Mouse (Mus musculus) hindbrain, embryonic 10.5 days (tissue): ENCODE data around the gene Glrx. TPM values are rescaled to one million over a fixed set of nuclear protein-coding genes. Genes with fewer than 3 reads are reported as not detected.

Experiments used
- DNase-seq: peaks from one replicate; pipeline ENCODE4 v3.0.0-alpha.2; 2017; ENCODE audit warnings: low spot score
- H3K27ac ChIP-seq: fragments of 300-500 bp; sonication (generic); 2 replicates; pipeline ENCODE4 v1.5.1; 2016; ENCODE audit warnings: mild to moderate bottlenecking, moderate library complexity
- H3K27me3 ChIP-seq: fragments of 300-500 bp; sonication (generic); 2 replicates; pipeline ENCODE4 v1.6.1; 2016; ENCODE audit warnings: mild to moderate bottlenecking; ENCODE audit not compliant: poor library complexity, insufficient read depth, severe bottlenecking
- H3K36me3 ChIP-seq: fragments of 300-500 bp; sonication (generic); 2 replicates; pipeline ENCODE4 v1.6.1; 2016; ENCODE audit warnings: mild to moderate bottlenecking, moderate library complexity
- H3K4me1 ChIP-seq: fragments of 300-500 bp; sonication (generic); replicated peaks from 2 replicates; pipeline ENCODE4 v1.6.1; 2016; ENCODE audit warnings: mild to moderate bottlenecking
- H3K4me3 ChIP-seq: fragments of 300-500 bp; sonication (generic); 2 replicates; pipeline ENCODE4 v1.5.1; 2016; ENCODE audit warnings: mild to moderate bottlenecking, moderate library complexity
- H3K9me3 ChIP-seq: fragments of 300-500 bp; sonication (generic); 2 replicates; pipeline ENCODE4 v1.6.1; 2016; ENCODE audit warnings: mild to moderate bottlenecking, moderate library complexity
- WGBS: fragments of 180-500 bp; shearing (Covaris S2); methylation state at CpG from one replicate; pipeline ENCODE4 v1.1.7; 2016; 5-methylcytosine and 5-hydroxymethylcytosine counted together
- polyA plus RNA-seq: library from polyadenylated mRNA; unstranded; fragments of >200 nt; fragmentation: Nextera tagmentation; extraction: Ambion mirVana; gene quantifications from 2 replicates; pipeline ENCODE4 v1.2.1, GENCODE M21; 2016

Glrx gene
- polyA plus RNA-seq, 1 experiment from 2014 or later: 38.4 TPM

GRCm38 (mm10) chr13:75877907-75878306 is 38.2 kb downstream of the Glrx start:
- DNase-seq: no peak
- Histone ChIP-seq H3K9me3 (no peaks in the 10 kb centered on the region), H3K4me3 (no peak overlapping the region), H3K27me3 (no peaks in the 10 kb centered on the region), H3K27ac (no peak overlapping the region), H3K36me3 (peaks cover 67% of the 10 kb centered on the region), H3K4me1 (no peaks in the 10 kb centered on the region)

GRCm38 (mm10) chr13:75879756-75880155 is 40.1 kb downstream of the Glrx start:
- Histone ChIP-seq H3K4me3 (no peak overlapping the region), H3K27me3 (no peaks in the 10 kb centered on the region), H3K4me1 (no peaks in the 10 kb centered on the region), H3K36me3 (peaks cover 65% of the 10 kb centered on the region), H3K9me3 (no peaks in the 10 kb centered on the region), H3K27ac (no peak overlapping the region)
- no peak for DNase-seq
- WGBS: 84% methylated on average over 3 of the region's 3 CpGs

- H3K27me3 ChIP-seq: no peaks in the 10 kb centered on the region
- H3K4me3 ChIP-seq: no peak overlapping the region
- H3K27ac ChIP-seq: no peak overlapping the region
- no peaks in the 10 kb centered on the region for H3K9me3 ChIP-seq
- no peaks in the 10 kb centered on the region for H3K4me1 ChIP-seq
- H3K36me3 ChIP-seq: peaks cover 67% of the 10 kb centered on the region
- 74% methylated on average over 2 of the region's 2 CpGs for WGBS
- DNase-seq: no peak
Observed at GRCm38 (mm10) chr13:75880501-75880900, 40.8 kb downstream of the Glrx start.

GRCm38 (mm10) chr13:75883792-75884191 is 44.1 kb downstream of the Glrx start:
- H3K27ac ChIP-seq: no peak overlapping the region
- DNase-seq: no peak
- 89% methylated on average over 3 of the region's 3 CpGs for WGBS
- H3K27me3 ChIP-seq: no peaks in the 10 kb centered on the region
- no peak overlapping the region for H3K4me3 ChIP-seq
- H3K36me3 ChIP-seq: peaks cover 68% of the 10 kb centered on the region
- peaks cover 10% of the 10 kb centered on the region for H3K9me3 ChIP-seq
- H3K4me1 ChIP-seq: no peaks in the 10 kb centered on the region

- no peak overlapping the region for H3K4me3 ChIP-seq
- H3K27ac ChIP-seq: no peak overlapping the region
- H3K9me3 ChIP-seq: peaks cover 2% of the 10 kb centered on the region; the same call in 1 of the 2 replicates
- no peak for DNase-seq
- H3K36me3 ChIP-seq: peaks cover 79% of the 10 kb centered on the region
- no peaks in the 10 kb centered on the region for H3K27me3 ChIP-seq
- WGBS: 93% methylated on average over 4 of the region's 4 CpGs
- no peaks in the 10 kb centered on the region for H3K4me1 ChIP-seq
Observed at GRCm38 (mm10) chr13:75891868-75892267, 52.2 kb downstream of the Glrx start.

- no peak for DNase-seq
- H3K4me3 ChIP-seq: no peak overlapping the region
- no peaks in the 10 kb centered on the region for H3K9me3 ChIP-seq
- 94% methylated on average over 3 of the region's 3 CpGs for WGBS
- no peaks in the 10 kb centered on the region for H3K4me1 ChIP-seq
- no peaks in the 10 kb centered on the region for H3K27me3 ChIP-seq
- H3K27ac ChIP-seq: no peak overlapping the region
- peaks cover 75% of the 10 kb centered on the region for H3K36me3 ChIP-seq
Observed at GRCm38 (mm10) chr13:75892291-75892690, 52.6 kb downstream of the Glrx start.

GRCm38 (mm10) chr13:75892876-75893275 is 53.2 kb downstream of the Glrx start:
- Histone ChIP-seq H3K4me1 (no peaks in the 10 kb centered on the region), H3K36me3 (peaks cover 69% of the 10 kb centered on the region), H3K9me3 (no peaks in the 10 kb centered on the region), H3K27me3 (no peaks in the 10 kb centered on the region), H3K27ac (no peak overlapping the region), H3K4me3 (no peak overlapping the region)
- 87% methylated on average over 6 of the region's 6 CpGs for WGBS
- DNase-seq: no peak

Other genes with a start within 250 kb of the Glrx start
- gene Ell2, start 133.1 kb upstream of the Glrx start, polyA plus RNA-seq: 3.9 and 8.1 TPM in 2 replicates
- gene Rhobtb3, start 104.1 kb downstream of the Glrx start, polyA plus RNA-seq: 39.8 and 42.4 TPM in 2 replicates
- 0.47 and 0.77 TPM in 2 replicates for gene Spata9, start 127.3 kb downstream of the Glrx start, polyA plus RNA-seq
- gene Rfesd, start 178.9 kb downstream of the Glrx start, polyA plus RNA-seq: 20.8 and 25.8 TPM in 2 replicates
- 0.39 and 0.50 TPM in 2 replicates for gene Gpr150, start 217.1 kb downstream of the Glrx start, polyA plus RNA-seq